Mouse (Mus musculus) embryonic fibroblast, embryonic 13.5 days (primary cell): ENCODE measurements around the gene Dpep1. TPM values are rescaled to one million over a fixed set of nuclear protein-coding genes. Genes with fewer than 3 reads are reported as not detected.
"Not testable (repeated sequence)": the region's sequence is repeated elsewhere in the genome, so short reads cannot be mapped to it uniquely, and the experiment has no call there.

Experiments
- H3K27ac ChIP-seq: 2 replicates; pipeline ENCODE4 v1.5.1; 2012; ENCODE audit warnings: low read length, control low read depth, inconsistent platforms; ENCODE audit not compliant: insufficient read depth
- H3K4me1 ChIP-seq: 2 replicates; pipeline ENCODE4 v1.6.1; 2011; ENCODE audit warnings: low read length; ENCODE audit not compliant: control insufficient read depth, insufficient read depth
- H3K4me3 ChIP-seq: 2 replicates; pipeline ENCODE4 v1.5.1; 2011; ENCODE audit warnings: mild to moderate bottlenecking, control low read depth, low read length; ENCODE audit not compliant: insufficient read depth
- CTCF ChIP-seq: IDR thresholded peaks from 2 replicates; pipeline ENCODE4 v1.5.1; 2011; ENCODE audit warnings: mild to moderate bottlenecking, control low read depth, low read length, moderate library complexity, borderline replicate concordance; ENCODE audit not compliant: insufficient read depth
- POLR2A ChIP-seq: IDR thresholded peaks from 2 replicates; pipeline ENCODE4 v1.6.1; 2011; ENCODE audit warnings: low read depth, mild to moderate bottlenecking, control low read depth, low read length, moderate library complexity
- polyA plus RNA-seq: library from polyadenylated mRNA; stranded (reverse); fragments of >200 nt; gene quantifications from 2 replicates; pipeline ENCODE4 v1.2.4, GENCODE M21; 2011; ENCODE audit warnings: low read depth; ENCODE audit not compliant: missing spikeins, insufficient read length

The Dpep1 gene
- polyA plus RNA-seq, 1 experiment, result 13.6 TPM

DNA sequence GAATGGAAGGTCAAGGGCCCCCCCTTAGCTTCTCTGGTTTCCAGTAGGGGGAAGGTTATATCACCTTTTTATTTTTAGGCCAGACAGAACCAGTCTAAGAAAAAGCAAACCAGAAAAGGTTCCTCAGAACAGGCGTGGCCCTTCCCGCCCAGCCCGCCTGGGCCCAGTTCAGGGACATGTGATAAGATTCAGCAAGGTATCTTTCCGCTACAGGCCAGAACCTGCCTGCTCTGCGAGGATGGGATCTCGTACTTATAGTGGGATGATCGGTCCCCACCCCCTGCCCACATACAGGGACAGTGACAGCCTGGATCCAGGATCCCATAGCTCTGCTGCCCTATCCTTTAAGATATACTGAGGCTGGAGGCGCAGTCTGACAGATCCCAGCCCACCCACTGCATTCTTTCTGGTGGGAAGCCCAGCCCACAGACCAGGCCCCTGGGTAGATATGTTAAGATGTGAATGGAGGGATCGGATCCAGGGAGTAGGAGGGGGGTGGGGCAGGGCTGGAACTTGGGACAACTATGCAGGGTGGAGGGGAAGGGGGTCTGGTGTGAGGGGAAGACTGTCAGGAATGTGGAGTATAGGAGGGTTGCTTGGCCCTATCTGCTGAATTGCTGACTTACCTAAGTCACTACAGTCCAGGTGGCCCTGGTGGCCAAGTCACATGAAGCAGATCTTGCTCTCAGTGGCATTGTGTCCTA, 29.8 kb upstream of the Dpep1 start:
- H3K4me1 ChIP-seq, result no peaks in the 10 kb centered on the region
- H3K27ac ChIP-seq, result no peak overlapping the region
- TF ChIP-seq POLR2A (no peak), CTCF (no peak)
- H3K4me3 ChIP-seq, result no peak overlapping the region

DNA sequence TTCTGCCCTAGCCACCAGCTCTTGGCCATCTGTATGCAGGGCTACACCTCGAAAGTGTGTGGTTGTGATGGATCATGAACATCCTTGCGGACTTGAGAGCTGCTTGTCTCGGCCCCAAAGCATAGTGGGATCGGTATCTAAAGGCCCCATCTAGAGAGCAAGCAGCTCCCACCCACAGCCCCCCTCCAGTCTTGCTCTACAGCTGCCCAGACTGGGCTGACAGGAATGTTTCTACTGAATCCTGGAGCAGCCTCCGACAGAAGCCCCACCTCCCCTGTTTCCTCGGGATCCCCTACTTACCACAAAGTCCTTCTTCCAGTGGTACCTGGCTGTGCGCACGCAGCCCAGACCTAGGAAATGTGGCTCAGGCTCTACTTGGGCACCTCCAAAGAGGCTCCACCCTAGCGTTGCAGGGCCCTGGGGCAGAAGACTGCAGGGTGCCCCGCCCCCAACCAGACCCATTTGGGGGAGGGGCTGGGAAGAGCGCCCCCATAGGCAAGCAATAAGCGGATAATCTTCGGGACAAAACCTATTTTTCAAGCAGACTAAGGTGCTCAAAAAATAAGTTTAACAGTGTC, 28.1 kb upstream of the Dpep1 start, which contains the start of gene Sult5a1:
Gene Sult5a1, minus strand, starts transcription at position 428 of the 578 bp plus-strand sequence.
- Histone ChIP-seq H3K4me3 (no peak within 1 kb of the TSS), H3K27ac (no peak within 1 kb of the TSS)

GRCm38 (mm10) chr8:123181391-123181790, 4.7 kb upstream of the Dpep1 start:
- no peak overlapping the region for H3K4me3 ChIP-seq
- no peak overlapping the region for H3K27ac ChIP-seq
- peaks cover 8% of the 10 kb centered on the region for H3K4me1 ChIP-seq
- TF ChIP-seq CTCF (no peak), POLR2A (no peak)

More for the DNA sequence above, 28.1 kb upstream of the Dpep1 start, which contains the start of gene Sult5a1:
- TF ChIP-seq POLR2A (no peak), CTCF (no peak)
- no peaks in the 10 kb centered on the region for H3K4me1 ChIP-seq

GRCm38 (mm10) chr8:123188006-123188405, 2.0 kb downstream of the Dpep1 start:
- TF ChIP-seq POLR2A, result no peak
- H3K4me3 ChIP-seq, result no peak overlapping the region
- H3K4me1 ChIP-seq, result peaks cover 17% of the 10 kb centered on the region
- peak overlapping the region; percentile 16; the same call in 1 of the 2 replicates for H3K27ac ChIP-seq

DNA sequence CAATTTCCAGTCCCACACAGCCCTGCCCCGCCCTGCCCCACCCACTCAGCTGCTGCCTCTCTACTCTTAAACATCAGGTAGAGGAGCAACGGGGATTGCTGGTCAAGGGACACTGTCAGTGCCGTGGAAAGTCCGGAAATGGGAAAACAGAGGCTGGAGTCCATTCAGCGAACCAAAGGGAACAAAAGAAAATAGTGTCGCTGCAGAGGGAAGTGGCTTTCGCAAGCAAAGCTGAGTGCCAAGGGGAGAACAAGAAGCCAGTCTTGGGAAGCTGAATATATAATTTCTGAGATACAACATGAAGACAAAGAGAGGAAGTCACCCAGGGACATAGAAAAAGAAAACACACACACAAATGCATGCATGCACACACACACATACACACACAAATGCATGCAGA, 2.8 kb downstream of the Dpep1 start:
- no peak overlapping the region for H3K27ac ChIP-seq
- no peak overlapping the region for H3K4me3 ChIP-seq
- peaks cover 17% of the 10 kb centered on the region for H3K4me1 ChIP-seq
- no peak for TF ChIP-seq CTCF
- no peak for TF ChIP-seq POLR2A

- Histone ChIP-seq H3K27ac (no peak overlapping the region), H3K4me3 (no peak overlapping the region), H3K4me1 (peaks cover 13% of the 10 kb centered on the region)
- TF ChIP-seq CTCF (peak; percentile 50; the same call in 1 of the 2 replicates), POLR2A (no peak)
These were observed 4.6 kb downstream of the Dpep1 start for GRCm38 (mm10) chr8:123190678-123191077.

GRCm38 (mm10) chr8:123191908-123192307, 5.9 kb downstream of the Dpep1 start:
- Histone ChIP-seq H3K4me1 (peaks cover 8% of the 10 kb centered on the region; the same call in 1 of the 2 replicates), H3K4me3 (no peak overlapping the region), H3K27ac (no peak overlapping the region)
- TF ChIP-seq CTCF, result no peak

- TF ChIP-seq POLR2A (no peak), CTCF (no peak)
- H3K4me3 ChIP-seq, result no peak overlapping the region
- no peak overlapping the region for H3K27ac ChIP-seq
- no peaks in the 10 kb centered on the region for H3K4me1 ChIP-seq
These were observed 7.7 kb downstream of the Dpep1 start for GRCm38 (mm10) chr8:123193771-123194170.

- H3K4me3 ChIP-seq, H3K4me1 ChIP-seq, H3K27ac ChIP-seq: not testable (repeated sequence)
These were observed 11.0 kb downstream of the Dpep1 start for GRCm38 (mm10) chr8:123197016-123197415.

- Histone ChIP-seq H3K4me1 (no peaks in the 10 kb centered on the region), H3K27ac (no peak overlapping the region), H3K4me3 (no peak overlapping the region)
- TF ChIP-seq CTCF (no peak), POLR2A (no peak)
These were observed 13.8 kb downstream of the Dpep1 start for GRCm38 (mm10) chr8:123199864-123200263.
